Mouse (Mus musculus): ENCODE data around the gene Depdc1b.

Depdc1b gene

DNA sequence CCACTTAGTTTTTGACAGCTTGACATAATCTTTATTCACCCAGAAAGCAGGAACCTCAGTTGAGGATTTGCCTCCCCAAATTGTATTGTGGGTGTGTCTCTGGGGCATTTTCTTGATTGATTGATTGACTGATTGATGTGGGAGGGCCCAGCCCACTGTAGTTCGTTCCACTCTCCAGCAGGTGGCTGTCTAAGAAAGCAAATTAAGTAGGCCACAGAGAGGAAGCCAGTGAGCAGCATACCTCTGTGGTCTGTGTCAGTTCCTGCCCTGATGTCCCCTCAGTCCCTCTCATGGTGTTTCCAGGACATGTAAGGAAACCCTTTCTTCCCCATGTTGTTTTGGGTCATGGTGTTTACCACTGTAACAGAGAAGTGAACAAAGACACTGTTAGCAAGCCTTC lies 74.4 kb downstream of the Depdc1b start:
- in situ Hi-C loops (cut with MboI; ENCODE audit: low pct_unique_long_range_greater_than_20kb in 1 of 2, low sequenced_read_pairs in 2 of 2, unreplicated experiment in 1 of 2), result no loop called here

DNA sequence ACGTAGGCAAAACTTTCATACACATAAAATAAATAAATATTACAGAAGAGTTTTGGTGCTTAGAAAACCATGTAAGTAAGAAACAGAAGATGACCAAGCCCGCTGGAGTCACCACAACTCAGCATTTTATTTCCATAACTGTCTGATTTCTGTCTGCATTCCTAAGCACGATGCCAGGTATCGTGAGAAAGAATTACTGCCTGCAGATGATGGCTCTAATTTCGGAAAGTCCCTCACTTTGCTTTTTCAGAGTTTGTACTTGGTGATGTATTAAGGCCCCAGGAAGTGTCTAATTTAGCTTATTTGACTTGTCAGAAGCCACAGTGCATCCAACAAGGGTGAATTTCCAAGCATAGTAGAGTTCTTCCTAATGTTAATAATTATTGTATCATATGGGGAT lies 87.1 kb downstream of the Depdc1b start:
- in situ Hi-C loops (cut with MboI; ENCODE audit: low pct_unique_long_range_greater_than_20kb in 1 of 2, low sequenced_read_pairs in 2 of 2, unreplicated experiment in 1 of 2), result loop anchor here (25.0 kb wide), 1 partner anchor 809 kb away; no protein-coding TSS in a partner anchor

DNA sequence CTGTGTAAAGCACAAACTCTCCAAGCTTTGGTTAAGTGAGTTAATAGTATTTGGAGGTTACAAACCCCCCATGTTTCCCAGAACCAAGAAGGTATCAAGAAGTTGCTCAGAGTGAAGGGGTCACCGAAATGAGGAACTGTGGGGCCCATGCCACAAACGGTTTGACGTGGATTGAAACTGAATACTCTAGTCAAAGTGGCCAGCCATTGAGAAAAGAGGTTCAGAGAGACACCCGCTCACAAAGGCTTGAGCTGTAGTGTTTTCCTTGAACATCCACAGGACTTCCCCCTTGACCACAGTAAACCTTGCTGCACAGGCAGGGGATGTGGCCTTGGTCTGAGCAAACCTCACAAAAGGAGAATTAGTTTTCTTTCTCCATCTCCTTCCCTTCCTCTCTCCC lies 88.2 kb downstream of the Depdc1b start:
- in situ Hi-C loops (cut with MboI; ENCODE audit: low pct_unique_long_range_greater_than_20kb in 1 of 2, low sequenced_read_pairs in 2 of 2, unreplicated experiment in 1 of 2), result loop anchor here (25.0 kb wide), 1 partner anchor 808 kb away; no protein-coding TSS in a partner anchor

DNA sequence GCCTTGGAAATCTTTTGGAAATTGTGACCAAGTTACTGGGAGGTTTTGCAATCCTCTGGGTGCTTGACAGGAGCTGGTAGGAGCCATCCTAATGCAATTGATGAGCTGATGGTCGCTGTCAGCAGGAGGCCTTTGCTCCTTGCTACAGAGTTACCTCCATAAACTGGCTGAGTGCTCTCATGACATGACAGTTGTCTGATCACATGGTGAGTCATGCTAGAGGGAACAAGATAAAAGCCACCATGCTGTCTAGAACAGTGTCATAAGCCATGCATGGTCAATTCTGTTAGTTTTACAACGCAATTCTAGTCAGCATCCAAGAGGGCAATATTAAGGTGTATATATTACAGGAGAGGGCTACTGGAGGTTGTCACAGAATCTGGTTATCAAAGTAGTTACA lies 99.3 kb downstream of the Depdc1b start:
- in situ Hi-C loops (cut with MboI; ENCODE audit: low pct_unique_long_range_greater_than_20kb in 1 of 2, low sequenced_read_pairs in 2 of 2, unreplicated experiment in 1 of 2), result loop anchor here (25.0 kb wide), 1 partner anchor 797 kb away; no protein-coding TSS in a partner anchor

DNA sequence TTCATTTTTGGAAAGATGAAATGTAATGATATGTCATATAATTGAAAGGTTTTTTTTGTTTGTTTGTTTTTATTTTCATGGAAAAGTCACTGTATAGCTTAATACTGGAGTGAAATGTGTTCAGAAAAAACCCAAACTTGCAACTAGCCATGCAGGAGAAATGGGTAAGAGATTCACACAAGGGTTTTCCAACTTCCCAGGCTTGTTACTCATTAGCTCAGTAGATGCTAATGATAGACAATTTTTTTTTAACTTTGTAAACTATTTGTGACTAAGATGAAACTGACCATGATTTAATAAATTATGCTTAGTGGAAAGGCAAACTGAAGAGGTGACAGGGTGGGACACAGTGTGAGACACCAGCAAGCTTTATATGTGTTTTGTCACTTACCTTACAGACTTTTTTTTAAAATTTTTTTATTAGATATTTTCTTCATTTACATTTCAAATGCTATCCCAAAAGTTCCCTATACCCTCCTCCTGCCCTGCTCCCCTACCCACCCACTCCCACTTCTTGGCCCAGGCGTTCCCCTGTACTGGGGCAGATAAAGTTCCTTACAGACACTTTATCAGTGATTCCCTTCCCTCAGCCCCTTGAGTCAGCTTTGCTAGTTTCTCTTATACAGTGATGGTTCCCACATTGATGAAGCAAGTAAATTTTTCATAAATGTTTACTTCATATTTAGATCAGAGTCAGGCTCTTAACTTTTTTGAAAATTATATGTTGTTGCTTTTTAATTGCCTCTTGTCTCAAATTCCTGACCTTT lies 102.8 kb downstream of the Depdc1b start:
- in situ Hi-C loops (cut with MboI; ENCODE audit: low pct_unique_long_range_greater_than_20kb in 1 of 2, low sequenced_read_pairs in 2 of 2, unreplicated experiment in 1 of 2), result loop anchor here (25.0 kb wide), 1 partner anchor 793 kb away; no protein-coding TSS in a partner anchor

DNA sequence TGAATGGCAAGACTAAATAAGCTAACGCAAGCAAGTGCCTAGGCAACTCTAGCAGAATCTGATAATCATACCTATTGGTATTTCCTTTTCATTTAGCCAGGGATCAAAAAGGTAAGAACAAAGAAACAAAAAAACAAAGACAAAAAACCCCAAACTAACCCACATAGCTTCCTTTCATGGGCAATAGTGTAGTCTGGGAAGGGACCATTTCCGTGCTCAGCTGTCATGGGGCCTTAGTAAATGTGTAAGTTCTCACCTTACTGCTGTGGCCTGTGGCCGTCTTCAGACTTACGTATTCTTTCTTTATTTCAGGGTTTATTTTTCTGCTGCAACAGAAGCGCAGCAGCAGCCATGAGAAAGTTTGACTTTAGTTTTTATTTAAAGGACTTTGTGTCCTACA lies 110.2 kb downstream of the Depdc1b start:
- in situ Hi-C loops (cut with MboI; ENCODE audit: low pct_unique_long_range_greater_than_20kb in 1 of 2, low sequenced_read_pairs in 2 of 2, unreplicated experiment in 1 of 2), result no loop called here

DNA sequence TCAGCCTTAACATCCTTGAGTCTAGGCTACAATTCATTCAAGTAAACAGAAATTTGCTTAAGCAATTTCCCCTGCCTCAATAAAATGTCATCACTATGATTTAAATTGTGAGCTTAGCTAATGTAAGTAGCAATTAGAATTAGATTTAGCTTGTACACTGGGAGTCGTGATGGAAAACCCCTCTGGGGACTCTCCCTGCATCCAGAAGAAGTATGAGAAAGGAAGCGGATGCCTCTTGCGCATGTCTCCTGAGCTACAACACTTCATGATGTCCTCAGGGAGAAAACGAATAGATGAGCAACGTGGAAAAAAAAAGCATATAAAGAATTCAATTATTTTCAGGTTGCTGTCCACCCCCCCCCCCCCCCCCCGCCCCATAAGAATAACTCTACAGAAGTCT lies 112.7 kb downstream of the Depdc1b start:
- in situ Hi-C loops (cut with MboI; ENCODE audit: low pct_unique_long_range_greater_than_20kb in 1 of 2, low sequenced_read_pairs in 2 of 2, unreplicated experiment in 1 of 2), result no loop called here

DNA sequence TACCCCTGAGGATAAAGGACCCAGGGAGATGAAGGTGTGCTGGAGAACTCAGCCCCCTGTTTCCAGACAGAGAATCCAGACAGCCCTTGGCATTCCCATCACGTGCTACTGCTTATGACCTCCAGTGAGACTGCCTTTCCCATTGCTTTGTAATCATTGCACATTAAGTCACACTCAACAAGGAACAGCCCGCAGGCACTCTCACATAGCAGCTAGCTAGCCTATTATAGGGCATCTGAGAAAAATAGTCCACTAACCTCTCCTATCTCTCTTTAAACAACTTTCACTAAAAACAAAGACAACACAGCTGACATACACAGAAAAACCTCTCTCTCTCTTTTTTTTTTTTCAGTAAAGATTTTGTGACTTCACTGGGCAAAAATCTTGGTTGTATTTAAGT lies 113.5 kb downstream of the Depdc1b start:
- in situ Hi-C loops (cut with MboI; ENCODE audit: low pct_unique_long_range_greater_than_20kb in 1 of 2, low sequenced_read_pairs in 2 of 2, unreplicated experiment in 1 of 2), result no loop called here

DNA sequence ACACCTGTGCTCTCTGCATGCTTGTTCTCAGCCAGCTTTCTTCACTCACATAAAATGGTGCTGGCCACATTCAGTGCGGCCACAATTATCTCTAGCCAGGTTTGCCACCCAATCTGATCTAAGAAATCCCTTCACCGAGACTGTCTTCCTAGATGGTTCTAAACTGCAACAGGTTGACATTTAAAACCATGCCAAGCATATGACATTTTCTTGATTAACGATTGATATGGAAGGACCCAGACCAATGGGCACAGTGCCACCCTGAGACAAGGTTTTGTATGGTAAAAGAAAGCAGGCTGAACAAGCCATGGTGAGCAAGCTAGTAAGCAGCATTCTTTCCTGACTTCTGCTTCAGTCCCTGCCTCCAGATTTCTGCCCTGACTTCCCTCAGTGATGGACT lies 115.6 kb downstream of the Depdc1b start:
- in situ Hi-C loops (cut with MboI; ENCODE audit: low pct_unique_long_range_greater_than_20kb in 1 of 2, low sequenced_read_pairs in 2 of 2, unreplicated experiment in 1 of 2), result no loop called here

DNA sequence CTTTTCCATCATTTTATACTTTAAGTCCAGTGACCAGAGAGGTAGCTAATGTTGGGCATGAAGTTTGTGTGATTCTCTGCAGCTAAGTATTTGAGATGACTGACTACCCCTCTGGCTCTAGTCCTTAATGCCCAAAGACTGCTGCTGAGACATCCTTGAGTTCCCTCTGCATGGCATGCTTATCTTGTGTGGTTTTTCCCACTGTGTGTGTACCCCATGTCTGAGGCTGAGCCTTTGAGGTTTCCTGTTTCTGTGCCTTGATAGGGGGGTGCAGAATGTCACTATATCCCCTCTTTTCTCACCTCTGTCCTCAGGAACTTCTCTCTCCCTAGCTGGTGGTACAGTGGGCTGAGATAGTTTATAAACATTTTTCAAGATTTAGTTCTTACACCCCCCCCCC lies 119.6 kb downstream of the Depdc1b start:
- in situ Hi-C loops (cut with MboI; ENCODE audit: low pct_unique_long_range_greater_than_20kb in 1 of 2, low sequenced_read_pairs in 2 of 2, unreplicated experiment in 1 of 2), result no loop called here

DNA sequence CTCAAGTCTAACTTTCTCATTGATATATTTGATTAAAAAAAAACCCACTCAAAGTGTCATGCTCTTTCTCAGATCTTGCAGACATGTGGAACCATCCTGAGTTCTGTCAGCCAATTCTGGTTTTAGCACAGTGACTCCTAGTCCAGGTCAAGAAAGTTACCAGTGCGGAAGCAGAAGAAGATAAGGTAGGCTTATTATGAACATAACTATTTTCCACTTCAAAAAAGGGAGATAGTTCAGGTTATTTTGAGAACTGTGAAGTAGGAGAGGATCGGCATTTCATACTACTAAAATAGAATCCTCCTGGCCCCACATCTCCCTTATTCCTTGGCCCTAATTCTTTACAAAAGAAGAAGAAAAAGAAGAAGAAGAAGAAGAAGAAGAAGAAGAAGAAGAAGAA lies 121.3 kb downstream of the Depdc1b start:
- in situ Hi-C loops (cut with MboI; ENCODE audit: low pct_unique_long_range_greater_than_20kb in 1 of 2, low sequenced_read_pairs in 2 of 2, unreplicated experiment in 1 of 2), result no loop called here

DNA sequence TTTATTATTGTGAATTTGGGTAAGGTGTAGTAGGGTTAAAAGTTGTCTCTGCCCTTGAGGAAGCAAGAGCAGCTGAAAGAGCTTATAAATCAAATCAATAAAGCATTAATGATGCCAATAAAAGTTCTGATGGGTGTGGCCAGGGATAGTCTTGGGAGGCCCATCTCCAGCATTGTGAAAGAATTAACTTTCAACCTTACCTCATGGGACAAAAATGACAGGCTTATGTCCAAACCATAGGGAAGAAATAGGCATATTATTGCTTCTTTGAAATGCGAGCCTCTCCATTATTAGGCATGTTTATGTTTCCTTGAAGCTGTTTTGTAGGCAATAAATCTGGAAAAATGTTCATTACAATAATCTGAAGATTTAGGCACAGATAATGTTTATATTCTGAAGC lies 122.9 kb downstream of the Depdc1b start:
- in situ Hi-C loops (cut with MboI; ENCODE audit: low pct_unique_long_range_greater_than_20kb in 1 of 2, low sequenced_read_pairs in 2 of 2, unreplicated experiment in 1 of 2), result no loop called here

DNA sequence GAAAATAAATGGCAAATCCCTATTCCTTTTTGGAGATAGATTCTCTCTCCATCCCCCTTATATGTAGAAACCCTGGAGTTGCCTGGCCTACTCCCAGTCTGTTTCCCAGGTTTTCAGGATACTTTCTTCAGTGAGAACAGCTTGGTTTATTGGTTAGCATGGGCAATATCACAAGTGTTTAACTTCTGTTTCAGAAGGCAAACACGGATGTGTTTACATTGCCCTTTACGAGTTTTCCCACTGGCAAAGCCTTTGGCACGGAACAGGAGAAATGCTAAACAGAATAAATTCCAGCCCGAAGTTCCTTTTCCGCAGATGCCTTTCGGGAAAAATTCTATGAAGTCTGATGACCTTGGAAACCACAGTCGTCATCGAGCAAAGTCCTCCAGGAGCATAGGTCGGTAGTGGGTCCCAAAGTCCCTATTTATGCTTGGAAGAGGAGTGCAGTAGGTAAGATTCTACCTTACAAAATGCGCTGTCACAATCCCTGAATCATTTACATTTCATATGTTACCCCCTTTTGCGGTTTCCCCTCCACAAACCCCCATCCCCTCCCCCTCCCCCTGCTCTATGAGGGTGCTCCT lies 132.3 kb downstream of the Depdc1b start:
- in situ Hi-C loops (cut with MboI; ENCODE audit: low pct_unique_long_range_greater_than_20kb in 1 of 2, low sequenced_read_pairs in 2 of 2, unreplicated experiment in 1 of 2), result no loop called here

DNA sequence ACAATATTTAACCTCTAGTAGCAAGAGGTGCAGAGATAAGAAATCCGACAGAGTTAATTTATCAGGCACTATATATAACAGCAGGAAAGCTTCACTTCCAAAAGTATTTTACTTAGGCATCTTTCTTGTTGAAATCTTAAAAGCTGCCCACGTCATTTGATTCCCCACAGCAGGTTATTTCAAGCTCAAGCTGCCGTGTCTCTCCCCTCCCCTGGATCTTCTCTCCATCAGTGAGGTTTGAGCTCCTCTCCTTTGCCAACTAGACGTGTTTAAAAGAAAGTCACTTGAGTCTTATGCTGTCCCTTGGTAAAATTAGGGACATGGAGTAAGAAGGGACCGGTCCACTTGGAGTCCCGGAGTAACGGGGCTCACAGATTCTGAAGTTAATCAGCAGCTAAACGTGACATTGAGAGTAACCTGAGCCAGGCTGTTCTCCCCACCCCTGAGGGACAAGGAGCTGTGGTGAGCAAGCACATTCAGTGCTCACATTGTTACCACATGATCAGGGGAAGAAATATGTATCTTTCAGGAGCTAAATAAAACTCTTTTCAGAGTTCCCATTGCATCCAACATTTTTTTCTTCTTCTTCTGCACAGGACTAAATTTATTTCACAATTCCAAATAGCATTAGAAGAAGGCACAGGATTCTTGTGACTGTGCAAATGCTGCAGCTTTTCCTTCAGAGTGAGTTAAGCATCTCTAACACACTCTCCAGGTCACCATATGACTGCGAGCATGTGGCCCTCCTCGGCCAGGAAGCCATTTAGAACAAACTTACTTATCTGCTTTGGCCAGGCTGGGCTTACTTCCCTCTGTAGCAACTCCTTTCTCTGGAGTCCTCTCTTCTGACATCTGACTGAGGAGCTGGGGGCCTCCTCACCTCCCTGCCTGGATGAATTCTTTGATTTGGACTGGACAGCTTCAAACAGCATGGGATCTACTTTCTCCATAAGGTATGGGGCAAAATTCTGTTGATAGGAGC lies 133.3 kb downstream of the Depdc1b start, which contains the start of gene Pde4d:
TSS of gene Pde4d (plus strand) at position 833 of the 982 bp plus-strand sequence.
- in situ Hi-C loops (cut with MboI; ENCODE audit: low pct_unique_long_range_greater_than_20kb in 1 of 2, low sequenced_read_pairs in 2 of 2, unreplicated experiment in 1 of 2), result no loop called here

DNA sequence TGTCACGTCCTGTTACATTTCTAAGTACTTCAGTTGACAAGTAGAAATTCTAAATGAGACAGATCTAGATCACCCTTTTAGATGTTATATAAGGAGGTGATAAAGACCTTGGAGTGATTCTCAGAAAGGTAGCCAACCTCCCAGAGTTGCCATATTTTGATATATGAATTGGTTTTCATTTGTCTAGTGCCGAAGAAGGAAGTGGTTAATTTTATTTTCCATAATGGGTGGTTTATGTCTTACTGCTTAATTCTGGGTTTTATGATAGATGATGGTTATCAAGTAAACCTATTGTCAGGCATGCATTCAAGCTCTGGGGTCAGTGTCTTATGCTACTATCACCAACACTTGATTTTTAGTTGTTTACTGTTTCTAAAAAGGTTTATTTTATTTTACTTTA lies 135.0 kb downstream of the Depdc1b start:
- in situ Hi-C loops (cut with MboI; ENCODE audit: low pct_unique_long_range_greater_than_20kb in 1 of 2, low sequenced_read_pairs in 2 of 2, unreplicated experiment in 1 of 2), result no loop called here

DNA sequence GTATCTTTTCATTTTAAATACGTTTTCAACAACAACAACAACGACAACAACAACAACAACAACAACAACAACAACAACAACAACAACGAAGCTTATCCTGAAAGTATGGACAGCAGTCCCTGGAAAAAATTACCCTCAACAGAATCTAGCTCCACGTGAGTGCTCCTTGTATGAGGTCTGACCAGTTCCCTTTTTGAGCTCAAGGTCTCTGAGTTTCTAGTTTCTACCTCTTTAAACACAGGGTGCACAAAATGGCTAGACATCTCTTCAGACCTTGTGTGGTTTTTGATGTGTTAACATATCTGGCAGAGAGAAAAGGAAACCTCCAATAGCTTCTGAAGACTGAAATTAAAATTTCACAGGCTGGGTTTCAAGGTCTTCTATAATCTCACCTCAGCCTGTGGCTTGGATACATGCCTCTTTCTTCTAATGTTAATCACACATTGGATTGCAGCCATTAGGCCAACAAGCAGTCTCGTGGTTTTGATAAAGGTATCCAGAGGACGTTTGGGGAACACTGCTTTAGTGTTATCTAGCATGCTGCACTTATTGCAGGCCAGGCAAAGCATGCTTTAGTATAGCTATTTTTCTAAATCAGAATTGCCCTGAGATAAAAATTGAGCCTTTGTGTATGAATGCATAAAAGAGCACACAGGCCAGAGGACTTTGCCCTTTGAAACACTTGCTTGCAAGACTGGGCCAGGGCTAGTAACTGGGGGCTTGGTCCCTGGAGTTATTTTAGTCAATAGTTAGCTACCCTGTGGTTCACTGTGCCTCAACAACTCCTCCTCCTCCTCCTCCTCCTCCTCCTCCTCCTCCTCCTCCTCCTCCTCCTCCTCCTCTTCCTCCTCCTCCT lies 137.2 kb downstream of the Depdc1b start:
- in situ Hi-C loops (cut with MboI; ENCODE audit: low pct_unique_long_range_greater_than_20kb in 1 of 2, low sequenced_read_pairs in 2 of 2, unreplicated experiment in 1 of 2), result no loop called here

Measured in mouse embryonic stem cell (cell line).